Mouse (Mus musculus) adrenal gland, adult 18-20 months (tissue): ENCODE data around the gene Cbx1. TPM values are rescaled to one million over a fixed set of nuclear protein-coding genes. Genes with fewer than 3 reads are reported as not detected.
"Not testable (repeated sequence)": the region's sequence is repeated elsewhere in the genome, so short reads cannot be mapped to it uniquely, and the experiment has no call there.

Experiments used
- DNase-seq, 2 experiments: peaks; one replicate each; pipeline ENCODE4 v3.0.0; 2021 to 2022; ENCODE audit warnings: low spot score in 2 of 2
- microRNA-seq, 2 experiments: library from miRNA; unstranded; fragments of <30 nt; microRNA quantifications; one replicate each; pipeline ENCODE4 v1.2.0; 2021; ENCODE audit warnings: borderline number of aligned reads in 2 of 2
- total RNA-seq, 2 experiments: library from RNA; stranded (reverse); gene quantifications; 1 replicate in 1 of 2; 2 replicates in 1 of 2; pipeline ENCODE4 v1.2.3; 2021

Gene Cbx1
- total RNA-seq, 2 experiments from 2014 or later = 56.6 to 83.6 TPM

DNA sequence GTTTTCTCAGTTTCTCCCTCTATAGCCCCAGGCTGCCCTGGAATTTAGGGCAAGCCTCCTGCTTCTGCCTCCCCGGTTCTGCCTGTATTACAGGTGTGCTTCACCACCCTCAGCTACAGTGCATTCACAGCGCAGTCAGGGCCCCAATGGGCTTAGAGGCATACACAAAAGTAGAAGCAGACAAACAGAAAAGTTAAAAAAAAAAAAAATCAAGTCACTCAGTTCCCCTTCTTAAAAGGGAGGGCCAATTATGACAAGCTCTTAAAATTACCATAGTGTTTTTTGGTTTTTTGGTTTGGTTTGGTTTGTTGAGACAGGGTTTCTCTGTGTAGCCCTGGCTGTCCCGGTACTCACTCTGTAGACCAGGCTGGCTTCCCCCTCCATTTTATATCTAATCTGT lies 43.6 kb downstream of the Cbx1 start:
- no peak for DNase-seq

DNA sequence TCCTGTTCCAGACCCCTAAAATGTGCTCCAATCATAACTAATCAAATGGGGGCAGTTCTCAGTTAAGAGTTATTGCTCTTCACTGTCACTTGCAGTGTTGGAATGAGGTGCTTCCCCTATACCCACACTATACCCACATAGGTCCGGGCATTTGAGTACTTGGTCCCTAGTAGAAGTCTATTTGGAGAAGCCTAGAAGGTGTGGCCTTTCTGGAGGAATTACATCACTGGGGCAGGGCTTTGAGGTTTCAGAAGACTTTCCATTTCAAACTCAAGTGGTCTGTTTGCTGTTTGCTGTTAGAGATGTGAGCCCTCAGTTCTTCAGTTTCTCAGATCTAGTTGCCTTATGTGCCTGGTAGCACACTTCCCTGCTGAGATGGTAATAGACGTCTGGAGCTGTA lies 44.0 kb downstream of the Cbx1 start:
- no peak for DNase-seq

DNA sequence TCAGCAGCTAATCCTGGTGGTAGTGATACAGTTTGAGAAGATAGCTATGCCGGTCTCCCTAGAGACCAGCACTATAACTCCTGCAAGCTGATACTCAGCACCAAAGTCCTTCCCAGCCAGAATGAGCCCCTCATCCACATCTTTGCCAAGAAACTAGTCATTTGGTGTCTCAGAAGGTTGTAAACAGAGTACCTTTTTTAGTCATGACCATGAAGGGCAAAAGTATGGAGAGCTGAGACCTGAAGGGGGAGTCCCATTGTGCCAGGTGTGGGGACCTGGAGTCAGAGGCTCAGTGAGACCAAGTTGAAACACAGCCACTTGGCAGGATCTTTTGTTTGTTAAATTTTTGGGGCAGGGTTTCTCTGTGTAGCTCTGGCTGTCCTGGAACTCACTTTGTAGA lies 45.2 kb downstream of the Cbx1 start:
- DNase-seq = no peak

GRCm38 (mm10) chr11:96837298-96837697 lies 48.4 kb downstream of the Cbx1 start:
- DNase-seq = no peak

DNA sequence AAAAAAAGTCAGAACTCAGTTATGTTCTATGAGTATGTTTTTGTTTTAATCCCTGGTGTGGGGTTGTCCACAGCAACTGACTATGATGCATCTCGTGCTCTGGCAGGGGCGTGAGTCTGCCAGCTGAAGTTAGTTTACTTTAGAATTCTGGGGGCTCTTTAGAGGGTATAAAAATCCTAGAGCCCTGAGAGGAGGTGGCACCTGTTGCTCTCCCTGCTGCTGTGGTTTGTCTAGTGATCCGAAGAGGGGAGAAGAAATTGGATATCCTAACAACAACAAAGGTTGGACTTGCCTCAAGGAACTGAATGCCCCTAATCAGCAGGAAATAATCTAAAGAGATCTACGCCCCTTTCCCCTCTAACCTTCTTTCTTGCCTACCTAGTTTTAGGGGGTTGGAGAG lies 49.4 kb downstream of the Cbx1 start:
- DNase-seq = no peak

DNA sequence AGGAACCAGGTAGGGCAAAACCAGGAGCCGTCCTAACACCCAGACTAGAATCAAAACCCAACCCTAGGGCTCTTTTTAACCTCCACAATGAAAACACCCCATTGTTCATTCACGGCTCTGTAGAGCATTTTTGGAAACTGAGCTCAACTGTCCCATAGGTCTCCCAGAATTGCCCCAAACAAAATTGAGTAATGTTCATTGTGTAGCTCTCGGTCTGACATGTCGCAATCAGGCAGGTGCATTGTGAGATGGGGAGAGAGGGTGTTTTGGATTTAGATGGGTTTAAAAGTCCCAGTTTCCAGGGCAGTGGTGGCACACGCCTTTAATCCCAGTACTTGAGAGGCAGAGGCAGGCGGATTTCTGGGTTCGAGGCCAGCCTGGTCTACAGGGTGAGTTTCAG lies 50.5 kb downstream of the Cbx1 start:
- no peak for DNase-seq

DNA sequence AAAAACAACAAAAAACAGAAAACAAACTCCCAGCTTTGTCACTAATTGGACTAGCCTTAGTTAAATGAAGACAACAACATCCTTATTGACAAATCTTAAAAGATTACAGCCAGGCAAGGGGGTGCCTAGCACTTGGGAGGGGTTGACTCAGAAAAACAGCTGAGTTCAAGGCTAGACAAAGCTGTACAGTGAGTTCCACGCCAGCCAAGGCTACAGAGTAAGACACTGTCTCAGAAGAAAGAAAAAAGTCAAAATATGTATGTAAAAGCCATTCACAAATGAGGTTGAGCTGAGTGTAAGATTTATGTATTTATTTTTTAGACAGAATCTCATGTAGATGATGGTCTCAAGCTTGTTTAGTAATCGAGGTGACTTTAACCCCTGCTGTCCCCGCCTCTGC lies 51.0 kb downstream of the Cbx1 start:
- no peak for DNase-seq

GRCm38 (mm10) chr11:96840290-96840689 lies 51.4 kb downstream of the Cbx1 start:
- DNase-seq = peak in 1 of 2 experiments; percentile 24

- no peak for DNase-seq
Measured at GRCm38 (mm10) chr11:96843627-96844026, 54.7 kb downstream of the Cbx1 start.

DNA sequence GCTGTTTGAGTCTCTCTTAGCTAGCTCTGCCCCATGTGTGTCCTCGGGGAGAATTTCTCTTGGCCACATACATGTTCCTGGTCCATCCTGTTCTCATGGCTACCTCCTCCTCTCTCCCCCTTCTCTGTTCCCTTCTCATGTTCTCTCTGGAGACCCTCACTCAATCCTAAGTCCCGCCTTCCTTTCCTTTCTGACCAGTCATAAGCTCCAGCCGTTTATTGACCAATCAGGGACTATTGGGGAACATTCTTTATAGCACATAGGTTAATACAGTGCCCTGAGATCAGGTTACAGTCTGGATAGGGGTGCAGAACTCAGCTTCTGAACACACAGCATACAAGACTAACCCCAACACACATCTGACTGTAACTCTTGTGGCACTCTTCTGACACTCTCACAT lies 58.3 kb downstream of the Cbx1 start:
- no peak for DNase-seq

GRCm38 (mm10) chr11:96848694-96849093 lies 59.8 kb downstream of the Cbx1 start:
- DNase-seq = no peak

GRCm38 (mm10) chr11:96849145-96849544 lies 60.2 kb downstream of the Cbx1 start:
- not testable (repeated sequence) for DNase-seq

DNA sequence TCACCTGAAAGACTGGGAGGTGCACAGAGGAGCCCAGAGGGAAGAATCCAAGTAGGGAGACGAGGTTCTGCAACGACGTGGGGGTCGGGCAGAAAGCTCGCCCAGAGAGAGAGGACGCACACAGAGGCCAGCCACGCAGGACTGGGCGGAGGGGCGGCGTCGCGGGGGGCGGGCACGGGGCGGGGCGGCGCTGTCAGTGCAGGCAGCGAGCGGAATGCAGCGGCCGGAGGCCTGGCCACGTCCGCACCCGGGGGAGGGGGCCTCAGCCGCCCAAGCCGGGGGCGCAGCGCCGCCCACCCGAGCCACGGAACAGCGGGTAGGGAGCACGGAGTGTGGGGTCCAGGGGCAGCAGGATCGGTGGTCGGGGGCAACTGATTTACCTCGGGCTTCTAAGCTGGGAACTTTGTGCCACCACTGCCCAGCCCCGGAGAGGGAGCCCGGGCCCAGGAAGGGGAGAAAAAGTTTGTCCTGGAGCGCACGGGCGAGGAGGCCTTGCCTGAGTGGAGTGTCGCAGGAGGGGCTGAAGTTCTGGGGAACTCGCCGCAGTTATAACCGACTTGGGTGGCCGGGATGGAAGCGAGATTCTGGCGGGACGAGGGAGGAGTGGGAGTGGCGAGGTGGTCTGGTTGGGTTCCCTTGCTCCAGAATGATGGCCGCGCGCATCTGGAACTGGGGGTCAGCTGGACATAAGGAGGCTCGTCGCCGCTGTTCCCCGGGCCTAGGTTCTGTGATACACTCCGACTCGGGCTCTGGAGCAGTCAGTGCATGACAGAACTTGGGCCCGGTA lies 60.9 kb downstream of the Cbx1 start, which contains the start of gene Copz2:
Copz2 (plus strand) TSS at position 190 of the 787 bp plus-strand sequence.
- DNase-seq = peak; percentile 64 to 67

DNA sequence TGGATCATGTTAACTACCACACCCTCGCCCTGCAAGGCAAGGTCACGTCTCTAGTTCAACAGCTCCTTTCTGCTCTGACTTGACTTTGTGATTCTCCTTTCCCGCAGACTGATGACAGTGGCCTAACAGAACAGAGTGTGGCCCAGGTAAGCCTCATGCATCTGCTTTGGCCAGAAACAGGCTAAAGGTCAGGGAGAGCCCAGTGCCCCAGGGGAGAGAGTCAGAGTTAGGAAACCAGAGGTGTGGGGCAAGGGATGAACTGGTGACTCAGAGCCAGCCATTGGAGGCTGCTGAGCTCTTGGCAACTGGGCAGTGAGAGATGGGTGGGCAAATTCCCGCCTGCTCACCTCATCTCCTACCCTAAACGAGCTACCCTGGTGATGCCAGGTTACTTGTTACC lies 68.5 kb downstream of the Cbx1 start:
- no peak for DNase-seq

Small RNA genes lying within 50 kb of the gene (microRNA-seq; reads per million reads assigned to microRNA genes)
- 426 to 478 reads per million in 2 experiments for gene Mir152

Other genes starting within 250 kb of the Cbx1 start
- gene Snx11, start 11.6 kb upstream of the Cbx1 start, total RNA-seq = 10 to 100 TPM; 29.2 to 33.6 TPM
- gene Nfe2l1, start 40.8 kb downstream of the Cbx1 start, total RNA-seq = 100 to 1,000 TPM; 458 to 704 TPM
- gene Copz2, start 60.7 kb downstream of the Cbx1 start, total RNA-seq = 10 to 100 TPM; 56.5 to 60.6 TPM
- 10 to 100 TPM; 44.6 to 45.4 TPM for gene Cdk5rap3, start 127.4 kb downstream of the Cbx1 start, total RNA-seq
- gene Prr15l, start 139.0 kb downstream of the Cbx1 start, total RNA-seq = under 1 TPM; 0.23 to 0.90 TPM
- gene Pnpo, start 154.9 kb downstream of the Cbx1 start, total RNA-seq = 10 to 100 TPM; 28.4 to 36.6 TPM
- 10 to 100 TPM; 13.4 to 15.1 TPM for gene Sp2, start 193.8 kb downstream of the Cbx1 start, total RNA-seq
- gene Sp6, start 224.3 kb downstream of the Cbx1 start, total RNA-seq = under 1 TPM; 0.06 to 0.13 TPM
- 10 to 100 TPM; 14.6 to 16.8 TPM for gene Scrn2, start 240.8 kb downstream of the Cbx1 start, total RNA-seq